Mouse (Mus musculus) stomach, adult 2 months (tissue): ENCODE results near the gene Gpx6. TPM values are rescaled to one million over a fixed set of nuclear protein-coding genes. Genes with fewer than 3 reads are reported as not detected.

ENCODE experiments used
- polyA plus RNA-seq: library from polyadenylated mRNA; depleted of rRNA; stranded (reverse); fragments of >200 nt; gene quantifications from 2 replicates; pipeline ENCODE4 v1.2.3, GENCODE M21; 2012; rRNA removed

Gene Gpx6
- not detected in 2 replicates for polyA plus RNA-seq

DNA sequence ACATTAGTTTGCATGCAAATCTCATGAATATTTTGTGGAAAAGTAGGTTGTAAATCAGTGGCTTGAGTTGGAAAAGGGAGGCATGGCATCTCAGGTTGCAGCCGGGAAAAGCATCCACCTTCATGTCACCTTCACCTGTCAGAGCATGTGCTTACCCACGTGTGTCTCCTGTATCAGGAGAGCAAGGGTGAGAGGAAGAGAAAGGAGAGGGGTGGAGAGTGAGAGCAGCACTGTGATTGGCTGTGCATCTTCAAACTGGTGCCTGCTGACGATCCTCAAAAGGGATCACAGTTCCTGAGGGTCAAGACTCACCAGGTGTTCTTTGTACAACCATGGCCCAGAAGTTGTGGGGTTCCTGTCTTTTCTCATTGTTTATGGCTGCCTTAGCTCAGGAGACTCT, at the start of gene Gpx6:
Gene Gpx6, plus strand, starts transcription at position 200 of the 400 bp plus-strand sequence.

DNA sequence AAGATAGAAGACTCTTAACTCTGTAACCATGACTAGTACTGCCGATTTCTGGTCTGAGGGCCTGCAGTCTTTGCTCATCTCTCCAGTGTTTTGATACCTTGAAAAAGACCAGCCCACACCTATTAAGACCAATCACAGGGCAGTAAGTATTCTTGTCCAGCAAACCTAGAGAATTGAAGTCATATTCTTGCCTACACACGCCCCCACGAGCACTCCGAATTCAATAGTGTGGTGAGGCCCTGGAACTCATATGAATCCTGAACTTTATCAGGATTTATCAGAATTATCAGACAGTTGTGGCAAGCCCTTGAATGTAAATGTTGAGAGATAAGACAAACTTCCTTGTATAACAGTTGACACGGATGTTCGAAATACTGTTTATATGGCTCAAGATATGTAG, 19.3 kb upstream of the Gpx6 start, which contains the start of gene Gpx5:
Gene Gpx5, minus strand, starts transcription at position 101 of the 400 bp plus-strand sequence.

DNA sequence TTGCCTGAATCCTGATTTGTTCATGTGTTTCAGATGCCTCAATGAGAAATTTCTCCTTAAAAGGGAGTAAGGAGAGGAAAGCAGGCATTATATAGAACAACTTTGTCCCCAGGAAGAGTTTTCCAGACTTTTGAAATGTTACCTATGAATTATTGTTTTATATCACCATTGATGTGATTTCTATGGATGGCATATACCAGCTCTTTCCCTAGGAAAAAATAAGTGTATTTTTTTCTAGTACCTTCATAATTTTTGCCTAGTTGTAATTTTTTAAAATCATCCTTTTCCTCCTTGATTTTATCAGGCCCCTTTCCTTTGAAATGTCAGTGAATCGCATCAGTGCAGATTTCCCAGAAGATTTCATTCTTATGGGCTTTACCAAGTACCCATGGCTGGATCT, 34.7 kb downstream of the Gpx6 start, which contains the start of gene Olfr1367:
Gene Olfr1367, plus strand, starts transcription at position 301 of the 400 bp plus-strand sequence.

DNA sequence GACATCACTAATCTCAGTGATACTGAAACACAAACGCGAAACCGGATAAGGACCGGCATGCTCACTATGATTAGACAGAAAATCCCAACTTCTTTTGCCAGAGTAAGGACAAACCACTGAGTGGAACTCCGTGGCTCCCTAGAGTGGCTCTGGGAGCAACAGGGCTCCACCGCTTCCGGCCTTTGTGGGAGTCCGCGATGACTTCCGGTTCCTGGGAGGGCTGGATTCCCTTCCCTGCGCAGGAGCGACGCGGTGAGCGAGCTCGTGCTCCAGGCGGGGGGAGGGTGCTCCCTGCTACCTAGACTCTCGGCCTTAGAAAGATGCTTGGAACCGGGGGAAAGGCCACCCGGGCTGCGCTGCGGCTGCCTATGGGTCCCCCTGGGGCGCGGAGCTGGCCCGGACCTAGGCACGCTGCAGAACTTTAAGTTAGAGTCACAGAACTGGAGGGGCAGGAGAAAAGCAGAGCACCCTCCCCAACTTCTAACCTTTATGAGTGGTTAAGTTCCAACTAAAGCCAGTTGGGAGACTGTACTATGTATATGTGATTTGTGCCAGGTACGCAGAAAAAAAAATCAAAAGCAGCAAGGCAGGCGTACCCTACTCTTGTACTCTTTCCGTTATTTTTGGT, 50.8 kb downstream of the Gpx6 start, which contains the start of gene Zscan12:
Gene Zscan12, plus strand, starts transcription at position 200 of the 628 bp plus-strand sequence.

Other genes starting within 250 kb of the Gpx6 start
- not detected in 2 replicates for gene Olfr1370, start 237.2 kb upstream of the Gpx6 start, polyA plus RNA-seq
- not detected in 2 replicates for gene Olfr1369-ps1, start 200.6 kb upstream of the Gpx6 start, polyA plus RNA-seq
- not detected in 2 replicates for gene Olfr263, start 182.5 kb upstream of the Gpx6 start, polyA plus RNA-seq
- not detected in 2 replicates for gene Olfr1368, start 166.3 kb upstream of the Gpx6 start, polyA plus RNA-seq
- 44.4 and 70.6 TPM in 2 replicates for gene Trim27, start 132.7 kb upstream of the Gpx6 start, polyA plus RNA-seq
- 3.3 TPM in 1 of 2 replicates, not detected in the other for gene Gpx5, start 19.4 kb upstream of the Gpx6 start, polyA plus RNA-seq
- gene Olfr1367, start 34.8 kb downstream of the Gpx6 start, polyA plus RNA-seq, result not detected in 2 replicates
- 0.09 and 0.19 TPM in 2 replicates for gene Zscan12, start 50.7 kb downstream of the Gpx6 start, polyA plus RNA-seq
- gene Zkscan3, start 90.6 kb downstream of the Gpx6 start, polyA plus RNA-seq, result 4.7 and 5.7 TPM in 2 replicates
- 0.15 TPM in 1 of 2 replicates, not detected in the other for gene Pgbd1, start 128.9 kb downstream of the Gpx6 start, polyA plus RNA-seq
- 0.71 and 1.9 TPM in 2 replicates for gene Zscan26, start 141.6 kb downstream of the Gpx6 start, polyA plus RNA-seq
- gene Nkapl, start 156.4 kb downstream of the Gpx6 start, polyA plus RNA-seq, result 0.08 and 0.15 TPM in 2 replicates
- 0.05 and 0.26 TPM in 2 replicates for gene Zkscan4, start 166.8 kb downstream of the Gpx6 start, polyA plus RNA-seq
- not detected in 2 replicates for gene Gm10065, start 167.3 kb downstream of the Gpx6 start, polyA plus RNA-seq
- gene AK157302, start 183.1 kb downstream of the Gpx6 start, polyA plus RNA-seq, result not detected in 2 replicates
- 17.8 and 21.1 TPM in 2 replicates for gene Gm11273, start 189.3 kb downstream of the Gpx6 start, polyA plus RNA-seq
- gene Zkscan8, start 219.0 kb downstream of the Gpx6 start, polyA plus RNA-seq, result 0.41 and 0.57 TPM in 2 replicates
- not detected in 2 replicates for gene Olfr1366, start 230.7 kb downstream of the Gpx6 start, polyA plus RNA-seq
- not detected in 2 replicates for gene Olfr1535, start 247.8 kb downstream of the Gpx6 start, polyA plus RNA-seq